Mouse (Mus musculus) liver, adult (tissue): ENCODE results near the gene Myt1l.

Experiments
- GATA4 ChIP-seq: IDR thresholded peaks from 2 replicates; pipeline ENCODE4 v1.6.1; 2014; ENCODE audit warnings: mild to moderate bottlenecking, low read length; ENCODE audit not compliant: insufficient replicate concordance

Gene Myt1l

GRCm38 (mm10) chr12:29547755-29548154 is 19.6 kb downstream of the Myt1l start:
- no peak for TF ChIP-seq GATA4

GRCm38 (mm10) chr12:29553138-29553537 is 25.0 kb downstream of the Myt1l start:
- TF ChIP-seq GATA4: no peak

DNA sequence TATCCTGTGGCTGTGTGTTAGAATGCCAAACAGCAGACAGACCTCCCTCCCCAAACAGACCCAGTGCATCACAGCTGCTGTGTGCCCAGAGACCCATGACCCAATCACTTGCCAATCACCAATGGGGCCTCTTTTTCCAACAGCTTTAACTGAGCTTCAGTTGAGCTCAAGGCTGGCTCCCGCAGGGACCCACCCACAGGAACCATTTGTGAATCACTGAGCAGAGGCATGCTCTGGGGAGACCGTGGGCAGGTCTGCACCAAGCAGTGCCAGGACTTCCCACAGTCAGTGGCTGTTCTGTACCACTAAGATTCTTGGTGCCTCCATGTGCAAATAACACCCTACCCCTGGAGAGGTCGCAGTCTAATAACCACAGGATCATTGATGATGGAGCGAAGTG is 27.5 kb downstream of the Myt1l start:
- no peak for TF ChIP-seq GATA4

DNA sequence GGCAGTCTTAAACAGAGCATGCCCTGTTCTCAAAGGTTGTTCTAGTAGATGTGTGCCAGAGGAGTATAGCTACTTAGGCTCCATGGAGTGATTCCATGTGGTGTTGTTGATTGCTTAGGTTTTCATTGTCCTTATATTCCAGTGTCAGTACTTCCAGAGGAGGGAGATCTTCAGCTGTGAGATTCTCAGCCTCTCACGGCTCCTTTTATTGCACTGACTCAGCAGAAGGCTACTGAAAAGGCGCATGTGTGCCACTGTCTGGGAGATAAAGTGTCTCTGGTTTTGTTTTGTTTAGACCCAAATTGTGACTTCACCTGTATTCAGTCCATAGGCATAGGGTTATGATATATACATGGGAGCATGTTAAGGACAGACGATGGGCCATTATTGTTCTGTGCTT is 28.2 kb downstream of the Myt1l start:
- no peak for TF ChIP-seq GATA4

- no peak for TF ChIP-seq GATA4
Observed at GRCm38 (mm10) chr12:29556901-29557300, 28.7 kb downstream of the Myt1l start.

DNA sequence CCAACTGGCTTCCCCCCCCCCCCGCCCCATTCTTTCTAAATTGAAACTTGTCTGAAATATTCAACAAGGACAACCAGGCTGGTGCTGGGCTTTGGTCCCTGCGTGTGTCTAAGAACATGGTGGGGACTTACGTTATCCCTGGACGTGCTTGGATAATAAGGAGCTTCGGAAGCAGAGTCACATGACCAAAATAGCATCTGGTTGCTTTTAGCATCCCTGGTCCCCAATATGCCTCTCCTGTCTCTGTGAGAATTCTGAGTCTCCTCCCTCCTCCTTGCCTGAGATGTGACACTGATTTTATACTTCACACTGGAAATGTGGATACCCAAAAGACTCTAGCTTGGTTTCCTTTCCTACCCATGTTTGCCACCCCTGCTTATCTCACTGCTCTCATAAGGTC is 31.6 kb downstream of the Myt1l start:
- TF ChIP-seq GATA4: no peak

- no peak for TF ChIP-seq GATA4
Observed at GRCm38 (mm10) chr12:29561222-29561621, 33.0 kb downstream of the Myt1l start.

GRCm38 (mm10) chr12:29569311-29569710 is 41.1 kb downstream of the Myt1l start:
- no peak for TF ChIP-seq GATA4

- no peak for TF ChIP-seq GATA4
Observed at GRCm38 (mm10) chr12:29570351-29570750, 42.2 kb downstream of the Myt1l start.

DNA sequence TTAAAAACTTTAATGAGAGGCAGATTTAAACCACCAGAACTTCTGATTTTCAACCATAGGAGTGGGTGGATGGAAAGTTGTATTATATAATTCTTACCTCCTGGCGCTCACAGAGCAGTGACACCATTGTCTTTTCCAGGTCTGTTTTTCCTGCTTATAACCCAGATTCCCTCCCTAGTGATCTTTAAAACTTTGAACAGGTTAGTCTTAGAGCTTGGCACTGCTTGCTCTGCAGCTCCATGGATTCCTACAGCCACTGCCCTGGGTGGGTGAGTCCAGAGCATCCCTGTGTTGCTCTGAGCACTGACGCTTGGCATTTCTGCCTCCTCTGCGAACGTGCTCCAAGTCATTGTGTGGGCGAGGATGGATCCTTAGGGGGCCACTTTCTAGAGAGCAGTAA is 43.4 kb downstream of the Myt1l start:
- TF ChIP-seq GATA4: no peak

GRCm38 (mm10) chr12:29593787-29594186 is 65.6 kb downstream of the Myt1l start:
- no peak for TF ChIP-seq GATA4

GRCm38 (mm10) chr12:29599916-29600315 is 71.7 kb downstream of the Myt1l start:
- no peak for TF ChIP-seq GATA4

DNA sequence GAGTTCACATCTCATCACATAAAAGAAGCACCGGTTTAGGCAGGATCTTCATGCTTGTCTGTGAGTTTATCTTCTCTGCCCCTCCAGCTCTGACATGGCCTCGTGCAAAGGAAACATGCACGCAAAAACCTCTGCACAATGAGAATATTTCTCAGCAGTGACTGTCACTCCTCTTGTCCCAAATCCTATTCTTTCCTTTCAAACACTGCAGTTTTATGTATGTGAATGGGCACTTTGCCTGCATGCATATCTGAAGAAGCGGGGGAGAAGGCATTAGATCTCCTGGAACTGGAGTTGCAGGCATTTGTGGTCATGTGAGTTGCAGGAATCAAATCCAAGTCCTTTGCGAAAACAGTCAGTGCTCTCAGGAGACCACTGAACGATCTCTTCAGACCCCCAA is 73.0 kb downstream of the Myt1l start:
- TF ChIP-seq GATA4: no peak

- no peak for TF ChIP-seq GATA4
Observed at GRCm38 (mm10) chr12:29604659-29605058, 76.5 kb downstream of the Myt1l start.

- no peak for TF ChIP-seq GATA4
Observed at GRCm38 (mm10) chr12:29605124-29605523, 76.9 kb downstream of the Myt1l start.

DNA sequence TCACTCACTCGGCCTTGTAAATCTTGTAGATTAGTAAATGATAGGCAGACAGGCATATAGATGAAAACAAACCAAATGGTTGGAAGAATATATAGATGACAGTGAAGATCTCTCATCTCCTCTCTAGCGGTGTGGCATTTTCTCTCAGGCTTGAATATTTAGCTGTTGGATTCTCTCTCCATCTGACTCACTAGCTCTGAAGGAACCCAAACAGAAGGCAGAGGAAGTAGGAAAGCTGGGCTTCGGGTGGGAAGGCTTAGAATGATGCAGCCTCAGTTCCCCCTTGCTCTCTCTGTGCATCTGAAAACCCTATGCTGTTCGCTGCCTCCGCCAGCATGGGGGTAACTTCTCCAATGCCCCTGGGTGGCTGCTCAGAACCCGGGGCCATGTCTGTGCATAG is 78.0 kb downstream of the Myt1l start:
- TF ChIP-seq GATA4: no peak

GRCm38 (mm10) chr12:29617746-29618145 is 89.6 kb downstream of the Myt1l start:
- no peak for TF ChIP-seq GATA4

- TF ChIP-seq GATA4: no peak
Observed at GRCm38 (mm10) chr12:29621530-29621929, 93.3 kb downstream of the Myt1l start.
